11 mouse cellular contexts compared by ENCODE assay signal in genomic region chr8:94995336-94995893, GRCm38 (mm10). TPM values are rescaled to one million over a fixed set of nuclear protein-coding genes. Genes with fewer than 3 reads are reported as not detected.
DNase-seq lines count a peak whose midpoint lies in the region; ATAC-seq and TF ChIP-seq lines count a peak whose summit lies in the region.
"Had no signal": no experiment of that assay in that cellular context is flagged by ENCODE, and none has a peak within 500 bp of the region (broad histone marks: within the 10 kb centered on the region; RNA-seq: fewer than 3 reads in every experiment).

No protein-coding gene starts in this region.

- H3K9me3 ChIP-seq in forebrain, postnatal 0 days (ENCODE audit: low read length): no peaks in the 10 kb centered on the region
- H3K9me3 ChIP-seq in midbrain, embryonic 11.5 days (ENCODE audit: control insufficient read depth, low read length): no peaks in the 10 kb centered on the region

- no peak for TF ChIP-seq POLR2A in heart, adult 2 months (IDR thresholded peaks at IDR 0.05; ENCODE audit: insufficient read depth, low read depth, low read length)

- H3K27me3 ChIP-seq in heart, adult 2 months (ENCODE audit: control insufficient read depth, insufficient read depth, low read length): no peaks in the 10 kb centered on the region
- H3K27me3 ChIP-seq in forebrain, postnatal 0 days (ENCODE audit: insufficient read depth, low read length): no peaks in the 10 kb centered on the region
- H3K27me3 ChIP-seq in midbrain, embryonic 11.5 days (ENCODE audit: control insufficient read depth, insufficient read depth, low read length): no peaks in the 10 kb centered on the region

- no peaks in the 10 kb centered on the region for H3K79me2 ChIP-seq in heart, adult 2 months (replicated peaks; ENCODE audit: control insufficient read depth, insufficient read depth, low read length)

- intact Hi-C loops in heart, adult 2 months (cut with DNase I): no loop called here
- intact Hi-C loops in heart, postnatal 10 days (cut with DNase I): no loop called here

- no peak for DNase-seq in heart, adult 2 months
- DNase-seq in heart, postnatal 10 days: no peak
- peak; percentile 67 for DNase-seq in adrenal gland, adult 8-10 months
- peak; percentile 73 for DNase-seq in forebrain, postnatal 0 days
- DNase-seq in midbrain, embryonic 11.5 days (ENCODE audit: low spot score, missing footprints): no peak
- no peak for DNase-seq in natural killer cell, adult 2 months (ENCODE audit: low spot score in 2 of 2)
- DNase-seq in urinary bladder, postnatal 10 days (ENCODE audit: low spot score): no peak
- no peak for DNase-seq in urinary bladder, postnatal 25 days (ENCODE audit: low spot score)
- DNase-seq: thymus, adult 18-20 months had no signal

- peak overlapping the region; percentile 93 for H3K27ac ChIP-seq in heart, adult 2 months
- peak overlapping the region; percentile 96 for H3K27ac ChIP-seq in forebrain, postnatal 0 days (ENCODE audit: low read depth, low read length)
- peak overlapping the region; percentile 97 for H3K27ac ChIP-seq in midbrain, embryonic 11.5 days (ENCODE audit: low read depth, low read length)

- no peaks in the 10 kb centered on the region for H3K36me3 ChIP-seq in heart, adult 2 months (ENCODE audit: control insufficient read depth, insufficient read depth, low read length)
- no peaks in the 10 kb centered on the region; the same call in 1 of the 2 replicates for H3K36me3 ChIP-seq in forebrain, postnatal 0 days (ENCODE audit: insufficient read depth)
- H3K36me3 ChIP-seq in midbrain, embryonic 11.5 days (ENCODE audit: control insufficient read depth, insufficient read depth, low read length): no peaks in the 10 kb centered on the region

- H3K4me2 ChIP-seq in forebrain, postnatal 0 days (ENCODE audit: low read depth): peak overlapping the region; percentile 71
- H3K4me2 ChIP-seq in midbrain, embryonic 11.5 days: peak overlapping the region; percentile 97

- H3K4me3 ChIP-seq in heart, adult 2 months: no peak overlapping the region; the same call in 1 of the 2 replicates
- H3K4me3 ChIP-seq in forebrain, postnatal 0 days (ENCODE audit: low read depth, low read length): peak overlapping the region; percentile 41
- H3K4me3 ChIP-seq in midbrain, embryonic 11.5 days (ENCODE audit: low read depth, low read length): peak overlapping the region; percentile 68
- H3K4me3 ChIP-seq: myocyte had no signal

- 0 out of 2 replicates have a peak overlapping the region, but pooled peaks have one; percentile 17 for H3K9ac ChIP-seq in heart, adult 2 months (ENCODE audit: low read depth, low read length)
- H3K9ac ChIP-seq in forebrain, postnatal 0 days: peak overlapping the region; percentile 69
- peak overlapping the region; percentile 97 for H3K9ac ChIP-seq in midbrain, embryonic 11.5 days (ENCODE audit: low read length)

- no peak for ATAC-seq in forebrain, postnatal 0 days
- ATAC-seq in midbrain, embryonic 11.5 days (ENCODE audit: low FRiP score): no peak

- WGBS in heart, adult 2 months: 48% methylated on average over 5 of the region's 5 CpGs
- WGBS in forebrain, postnatal 0 days: 14% methylated on average over 5 of the region's 5 CpGs
- WGBS in midbrain, embryonic 11.5 days: 39% methylated on average over 5 of the region's 5 CpGs

- peaks cover 34% of the 10 kb centered on the region for H3K4me1 ChIP-seq in heart, adult 2 months (ENCODE audit: control insufficient read depth, insufficient read depth, low read length)
- H3K4me1 ChIP-seq in forebrain, postnatal 0 days (ENCODE audit: insufficient read depth): peaks cover 69% of the 10 kb centered on the region
- peaks cover 60% of the 10 kb centered on the region for H3K4me1 ChIP-seq in midbrain, embryonic 11.5 days (ENCODE audit: control insufficient read depth, insufficient read depth, low read length)

- TF ChIP-seq CTCF in heart, adult 2 months (IDR thresholded peaks at IDR 0.05): no peak
- no peak for TF ChIP-seq CTCF in forebrain, postnatal 0 days (IDR thresholded peaks at IDR 0.05; ENCODE audit: low read depth)

- no peak for TF ChIP-seq EP300 in heart, adult 2 months (IDR thresholded peaks at IDR 0.05; ENCODE audit: insufficient read depth, low read depth, low read length)

RNA-seq across cellular contexts. Expression of gene Adgrg1, which starts 20.9 kb away (rescaled TPM):
- 10 to 100 TPM; 52.1 to 67.8 TPM for total RNA-seq in heart, adult 2 months (2021)
- polyA plus RNA-seq in heart, adult 2 months (2012; rRNA removed): 96.1 and 107 TPM in 2 replicates
- total RNA-seq in heart, postnatal 10 days (2021): 10 to 100 TPM; 36.6 to 61.8 TPM
- total RNA-seq in adrenal gland, adult 8-10 months (2022): 10 to 100 TPM; 14.6 to 60.9 (median 38.3) TPM
- 107 and 188 TPM in 2 replicates for total RNA-seq in forebrain, postnatal 0 days (2014; rRNA removed)
- 79.8 and 101 TPM in 2 replicates for polyA plus RNA-seq in forebrain, postnatal 0 days (2015; fragmentation: Nextera tagmentation; extraction: Ambion mirVana)
- 153 and 157 TPM in 2 replicates for polyA plus RNA-seq in midbrain, embryonic 11.5 days (2014; fragmentation: Nextera tagmentation; extraction: Ambion mirVana)

RNA-seq across cellular contexts. Expression of gene Adgrg3, which starts 22.1 kb away (rescaled TPM):
- 1 to 10 TPM; 1.3 to 2.5 TPM for total RNA-seq in heart, adult 2 months (2021)
- 4.3 and 4.9 TPM in 2 replicates for polyA plus RNA-seq in heart, adult 2 months (2012; rRNA removed)
- total RNA-seq in heart, postnatal 10 days (2021): 1 to 10 TPM; 2.0 to 3.4 TPM
- 1 to 10 TPM; 2.2 to 4.1 (median 3.1) TPM for total RNA-seq in adrenal gland, adult 8-10 months (2022)
- total RNA-seq in forebrain, postnatal 0 days (2014; rRNA removed): 0.67 and 1.2 TPM in 2 replicates
- 0.47 and 0.69 TPM in 2 replicates for polyA plus RNA-seq in forebrain, postnatal 0 days (2015; fragmentation: Nextera tagmentation; extraction: Ambion mirVana)
- 2.6 and 2.8 TPM in 2 replicates for polyA plus RNA-seq in midbrain, embryonic 11.5 days (2014; fragmentation: Nextera tagmentation; extraction: Ambion mirVana)

RNA-seq across cellular contexts. Expression of gene Drc7, which starts 59.5 kb away (rescaled TPM):
- total RNA-seq in heart, adult 2 months (2021): not detected
- polyA plus RNA-seq in heart, adult 2 months (2012; rRNA removed): 0.41 TPM in 1 of 2 replicates, not detected in the other
- not detected for total RNA-seq in heart, postnatal 10 days (2021)
- not detected for total RNA-seq in adrenal gland, adult 8-10 months (2022)
- total RNA-seq in forebrain, postnatal 0 days (2014; rRNA removed): 1.9 and 4.4 TPM in 2 replicates
- 2.1 and 3.7 TPM in 2 replicates for polyA plus RNA-seq in forebrain, postnatal 0 days (2015; fragmentation: Nextera tagmentation; extraction: Ambion mirVana)
- polyA plus RNA-seq in midbrain, embryonic 11.5 days (2014; fragmentation: Nextera tagmentation; extraction: Ambion mirVana): 0.14 TPM in 1 of 2 replicates, not detected in the other
- total RNA-seq: gastrocnemius, adult 8-10 months had no signal

Comparison
In these comparisons a context has a peak if more than half of its experiments do, and no peak if none do; other contexts are left out.
1. DNase-seq: peak in adrenal gland, adult 8-10 months (single experiment) and forebrain, postnatal 0 days (single experiment); none in heart, adult 2 months (0 of 2), heart, postnatal 10 days (0 of 2), midbrain, embryonic 11.5 days (single experiment), natural killer cell, adult 2 months (0 of 2), urinary bladder, postnatal 10 days (single experiment) and urinary bladder, postnatal 25 days (single experiment).
2. H3K9ac ChIP-seq: peak in every context shown above with its lines; median percentile 97 in midbrain, embryonic 11.5 days; 69 in forebrain, postnatal 0 days; 17 in heart, adult 2 months.
3. Peak in every context shown above with its lines, with median percentiles within 50 percentile points of each other: H3K27ac ChIP-seq.